Mouse (Mus musculus) brain, embryonic 14.5 days (tissue): ENCODE data around the gene Col1a1.

Experiments
- CTCF ChIP-seq: fragments of 200-500 bp; IDR thresholded peaks from 2 replicates; pipeline ENCODE4 v1.5.1; 2012; ENCODE audit warnings: inconsistent platforms, mild to moderate bottlenecking, moderate library complexity, borderline replicate concordance; ENCODE audit not compliant: insufficient read depth, insufficient read length; ENCODE audit errors: extremely low read depth
- POLR2A ChIP-seq: fragments of 200-500 bp; IDR thresholded peaks from 2 replicates; pipeline ENCODE4 v1.6.1; 2012; ENCODE audit warnings: mild to moderate bottlenecking, inconsistent platforms, borderline replicate concordance; ENCODE audit not compliant: poor library complexity, insufficient read depth, insufficient read length, severe bottlenecking; ENCODE audit errors: extremely low read depth

GRCm38 (mm10) chr11:94937787-94938186 lies 1.8 kb downstream of the Col1a1 start:
- no peak for TF ChIP-seq POLR2A
- no peak for TF ChIP-seq CTCF
